Comparison of ENCODE assay signal across 8 mouse cellular contexts in genomic region chr4:107817463-107817862, GRCm38 (mm10). TPM values are rescaled to one million over a fixed set of nuclear protein-coding genes. Genes with fewer than 3 reads are reported as not detected.
DNase-seq lines count a peak whose midpoint lies in the region; ATAC-seq lines count a peak whose summit lies in the region.

No protein-coding gene starts in this region.

- no peak for ATAC-seq in monocyte, adult 5-6 weeks (replicated peaks; ENCODE audit: insufficient number of reproducible peaks, low FRiP score, low TSS enrichment, poor library complexity, severe bottlenecking)

- peak; percentile 55 to 69 for DNase-seq in frontal cortex, postnatal 10 days (ENCODE audit: low spot score in 2 of 2)
- no peak for DNase-seq in frontal cortex, postnatal 25 days (ENCODE audit: low spot score in 2 of 2)
- peak; percentile 81 to 88 for DNase-seq in right cerebral cortex, postnatal 10 days (ENCODE audit: low spot score in 2 of 2)
- no peak for DNase-seq in right cerebral cortex, adult 2 months (ENCODE audit: low spot score in 2 of 2)
- peak; percentile 75 for DNase-seq in layer of hippocampus, adult 9-11 months
- peak; percentile 88 for DNase-seq in retina, postnatal 1 day
- DNase-seq in thymus, postnatal 14 days, result no peak

RNA-seq across cellular contexts. Expression of gene Lrp8, which starts 15.4 kb away (rescaled TPM):
- 0.68 to 3.7 TPM (median 1.2 TPM) in 3 replicates for total RNA-seq in monocyte, adult 5-6 weeks (2017)

Comparison
In these comparisons a context has a peak if more than half of its experiments do, and no peak if none do; other contexts are left out.
1. DNase-seq: peak in frontal cortex, postnatal 10 days (2 of 2), right cerebral cortex, postnatal 10 days (2 of 2), layer of hippocampus, adult 9-11 months (single experiment) and retina, postnatal 1 day (single experiment); none in frontal cortex, postnatal 25 days (0 of 2), right cerebral cortex, adult 2 months (0 of 2) and thymus, postnatal 14 days (single experiment).